Mouse (Mus musculus) right cerebral cortex, postnatal 36 days (tissue): ENCODE measurements around the gene Adora1.
"Not testable (repeated sequence)": the region's sequence is repeated elsewhere in the genome, so short reads cannot be mapped to it uniquely, and the experiment has no call there.

Source experiments
- DNase-seq, 2 experiments: peaks; one replicate each; pipeline ENCODE4 v3.0.0; 2022; ENCODE audit warnings: low spot score in 2 of 2, mixed read lengths in 1 of 2

Adora1 gene

GRCm38 (mm10) chr1:134235391-134235921 lies at the start of gene Adora1:
Gene Adora1, minus strand, starts transcription at chr1:134235431.
- DNase-seq = no peak

- no peak for DNase-seq
Observed at GRCm38 (mm10) chr1:134283108-134283507, 47.9 kb upstream of the Adora1 start.

- no peak for DNase-seq
Observed at GRCm38 (mm10) chr1:134282342-134282741, 47.1 kb upstream of the Adora1 start.

- no peak for DNase-seq
Observed at GRCm38 (mm10) chr1:134281563-134281962, 46.3 kb upstream of the Adora1 start.

GRCm38 (mm10) chr1:134280174-134280573 lies 44.9 kb upstream of the Adora1 start:
- DNase-seq = no peak

- DNase-seq = no peak
Observed at GRCm38 (mm10) chr1:134276823-134277222, 41.6 kb upstream of the Adora1 start.

GRCm38 (mm10) chr1:134275616-134276464 lies 40.6 kb upstream of the Adora1 start:
- peak; percentile 15 to 27 for DNase-seq

- no peak for DNase-seq
Observed at GRCm38 (mm10) chr1:134274483-134274920, 39.3 kb upstream of the Adora1 start.

GRCm38 (mm10) chr1:134273493-134274395 lies 38.5 kb upstream of the Adora1 start:
- peak; percentile 29 to 55 for DNase-seq

GRCm38 (mm10) chr1:134272754-134273250 lies 37.6 kb upstream of the Adora1 start:
- DNase-seq = no peak

GRCm38 (mm10) chr1:134270026-134270425 lies 34.8 kb upstream of the Adora1 start:
- DNase-seq = no peak

- DNase-seq = no peak
Observed at GRCm38 (mm10) chr1:134265797-134266196, 30.6 kb upstream of the Adora1 start.

- DNase-seq = no peak
Observed at GRCm38 (mm10) chr1:134264341-134264740, 29.1 kb upstream of the Adora1 start.

GRCm38 (mm10) chr1:134249681-134250080 lies 14.4 kb upstream of the Adora1 start:
- DNase-seq = not testable (repeated sequence)

GRCm38 (mm10) chr1:134246590-134246989 lies 11.4 kb upstream of the Adora1 start:
- DNase-seq = no peak

- no peak for DNase-seq
Observed at GRCm38 (mm10) chr1:134245004-134245717, 9.9 kb upstream of the Adora1 start.

- DNase-seq = peak; percentile 81 to 84
Observed at GRCm38 (mm10) chr1:134243948-134244914, 9.0 kb upstream of the Adora1 start.

GRCm38 (mm10) chr1:134243505-134243904 lies 8.3 kb upstream of the Adora1 start:
- no peak for DNase-seq

GRCm38 (mm10) chr1:134242286-134242685 lies 7.1 kb upstream of the Adora1 start:
- no peak for DNase-seq

- no peak for DNase-seq
Observed at GRCm38 (mm10) chr1:134241298-134241697, 6.1 kb upstream of the Adora1 start.
